ENCODE assay signal across 8 mouse cellular contexts in genomic region chr6:38433261-38434033, GRCm38 (mm10). TPM values are rescaled to one million over a fixed set of nuclear protein-coding genes. Genes with fewer than 3 reads are reported as not detected.
DNase-seq lines count a peak whose midpoint lies in the region; ATAC-seq and TF ChIP-seq lines count a peak whose summit lies in the region.

TSS of gene Ubn2 (plus strand) at chr6:38433950.

- H3K4me2 ChIP-seq in forebrain, embryonic 13.5 days, result peak within 1 kb of the TSS; percentile 79
- peak within 1 kb of the TSS; percentile 76 for H3K4me2 ChIP-seq in liver, postnatal 0 days (ENCODE audit: low read depth, low read length)
- peak within 1 kb of the TSS; percentile 65 for H3K4me2 ChIP-seq in neural tube, embryonic 14.5 days (ENCODE audit: low read depth, low read length)

- H3K27me3 ChIP-seq in ES-Bruce4 (ENCODE audit: control insufficient read depth, insufficient read depth, low read length, poor library complexity, severe bottlenecking), result no peaks in the 10 kb centered on the region
- no peaks in the 10 kb centered on the region for H3K27me3 ChIP-seq in forebrain, embryonic 13.5 days
- no peaks in the 10 kb centered on the region for H3K27me3 ChIP-seq in liver, postnatal 0 days (ENCODE audit: insufficient read depth, low read length)
- no peaks in the 10 kb centered on the region for H3K27me3 ChIP-seq in neural tube, embryonic 14.5 days (ENCODE audit: control insufficient read depth, insufficient read depth, low read length)

- H3K4me3 ChIP-seq in ES-Bruce4 (ENCODE audit: low read depth, low read length), result peak within 1 kb of the TSS; percentile 62
- H3K4me3 ChIP-seq in forebrain, embryonic 13.5 days, result peak within 1 kb of the TSS; percentile 99
- H3K4me3 ChIP-seq in liver, postnatal 0 days (ENCODE audit: low read depth, low read length), result peak within 1 kb of the TSS; percentile 98
- H3K4me3 ChIP-seq in neural tube, embryonic 14.5 days (ENCODE audit: low read depth, low read length), result peak within 1 kb of the TSS; percentile 95

- peak; percentile 96 for ATAC-seq in cerebellum, adult (ENCODE audit: insufficient number of reproducible peaks, low FRiP score, low TSS enrichment)
- ATAC-seq in forebrain, embryonic 13.5 days, result peak; percentile 99
- ATAC-seq in liver, postnatal 0 days, result peak; percentile 94
- ATAC-seq in neural tube, embryonic 14.5 days (ENCODE audit: low read depth), result peak; percentile 98

- no peaks in the 10 kb centered on the region for H3K36me3 ChIP-seq in ES-Bruce4 (ENCODE audit: control insufficient read depth, insufficient read depth, low read length, poor library complexity, severe bottlenecking)
- H3K36me3 ChIP-seq in forebrain, embryonic 13.5 days (ENCODE audit: poor library complexity, severe bottlenecking), result no peaks in the 10 kb centered on the region
- H3K36me3 ChIP-seq in liver, postnatal 0 days (replicated peaks; ENCODE audit: insufficient read depth, low read length), result no peaks in the 10 kb centered on the region
- no peaks in the 10 kb centered on the region for H3K36me3 ChIP-seq in neural tube, embryonic 14.5 days (ENCODE audit: control insufficient read depth, insufficient read depth, low read length)

- intact Hi-C loops in heart, postnatal 10 days (cut with DNase I), result loop anchor here (5.0 kb wide), 2 partner anchors 51 to 81 kb away; partner anchors contain the start of genes Ttc26 and Zc3hav1

- no peak for TF ChIP-seq EP300 in ES-Bruce4 (IDR thresholded peaks at IDR 0.05; ENCODE audit: insufficient read depth, low read depth, low read length)
- TF ChIP-seq EP300 in liver, postnatal 0 days (IDR thresholded peaks at IDR 0.05; ENCODE audit: low read depth), result no peak

- WGBS in forebrain, embryonic 13.5 days, result under 1% methylated on average over 64 of the region's 64 CpGs
- 0% methylated on average over 64 of the region's 64 CpGs for WGBS in large intestine, adult 2 months
- under 1% methylated on average over 64 of the region's 64 CpGs for WGBS in liver, postnatal 0 days (ENCODE audit: insufficient replicate concordance)
- WGBS in neural tube, embryonic 14.5 days, result under 1% methylated on average over 64 of the region's 64 CpGs

- TF ChIP-seq CTCF in ES-Bruce4 (IDR thresholded peaks at IDR 0.05; ENCODE audit: low read depth, low read length), result no peak
- no peak for TF ChIP-seq CTCF in liver, postnatal 0 days (IDR thresholded peaks at IDR 0.05; ENCODE audit: low read depth)

- no peaks in the 10 kb centered on the region for H3K4me1 ChIP-seq in ES-Bruce4 (ENCODE audit: control insufficient read depth, insufficient read depth, low read length)
- peaks cover 25% of the 10 kb centered on the region for H3K4me1 ChIP-seq in forebrain, embryonic 13.5 days
- peaks cover 13% of the 10 kb centered on the region for H3K4me1 ChIP-seq in liver, postnatal 0 days (ENCODE audit: insufficient read depth)
- H3K4me1 ChIP-seq in neural tube, embryonic 14.5 days (ENCODE audit: control insufficient read depth, insufficient read depth, low read length), result peaks cover 11% of the 10 kb centered on the region; the same call in 1 of the 2 replicates

- no peaks in the 10 kb centered on the region for H3K9me3 ChIP-seq in ES-Bruce4 (replicated peaks; ENCODE audit: control insufficient read depth, insufficient read depth, low read length, poor library complexity, severe bottlenecking)
- H3K9me3 ChIP-seq in forebrain, embryonic 13.5 days (replicated peaks), result no peaks in the 10 kb centered on the region
- no peaks in the 10 kb centered on the region for H3K9me3 ChIP-seq in liver, postnatal 0 days (ENCODE audit: low read length)
- H3K9me3 ChIP-seq in neural tube, embryonic 14.5 days (ENCODE audit: control insufficient read depth, low read length), result no peaks in the 10 kb centered on the region

- TF ChIP-seq POLR2A in ES-Bruce4 (IDR thresholded peaks at IDR 0.05; ENCODE audit: insufficient read depth, low read length), result peak; percentile 56

- peak; percentile 98 for DNase-seq in heart, postnatal 10 days
- DNase-seq in large intestine, adult 2 months (ENCODE audit: low read depth, low spot score), result peak; percentile 95
- peak; percentile 97 for DNase-seq in liver, postnatal 0 days
- DNase-seq in testis, postnatal 10 days (ENCODE audit: low spot score), result peak; percentile 97

- H3K9ac ChIP-seq in ES-Bruce4 (ENCODE audit: low read depth, poor library complexity, severe bottlenecking), result peak within 1 kb of the TSS; percentile 60
- H3K9ac ChIP-seq in forebrain, embryonic 13.5 days, result peak within 1 kb of the TSS; percentile 97
- peak within 1 kb of the TSS; percentile 89 for H3K9ac ChIP-seq in liver, postnatal 0 days (replicated peaks)
- peak within 1 kb of the TSS; percentile 88 for H3K9ac ChIP-seq in neural tube, embryonic 14.5 days (replicated peaks; ENCODE audit: low read depth, low read length)

- no peak within 1 kb of the TSS for H3K27ac ChIP-seq in ES-Bruce4 (ENCODE audit: insufficient read depth, low read length)
- H3K27ac ChIP-seq in forebrain, embryonic 13.5 days, result peak within 1 kb of the TSS; percentile 97
- peak within 1 kb of the TSS; percentile 99 for H3K27ac ChIP-seq in liver, postnatal 0 days (ENCODE audit: low read depth)
- peak within 1 kb of the TSS; percentile 98 for H3K27ac ChIP-seq in neural tube, embryonic 14.5 days (ENCODE audit: low read depth, low read length)

RNA-seq across cellular contexts. Expression of gene Ubn2, which starts in this region (rescaled TPM):
- polyA plus RNA-seq in ES-Bruce4 (2011; ENCODE audit: insufficient read depth, insufficient read length, low read depth, missing spikeins), result 37.4 and 39.4 TPM in 2 replicates
- polyA plus RNA-seq in forebrain, embryonic 13.5 days (2015; fragmentation: Nextera tagmentation; extraction: Ambion mirVana), result 22.2 and 22.4 TPM in 2 replicates
- 10 to 100 TPM; 27.7 to 28.3 TPM for total RNA-seq in heart, postnatal 10 days (2021)
- polyA plus RNA-seq in large intestine, adult 2 months (2012; rRNA removed), result 3.1 and 6.0 TPM in 2 replicates
- 3.0 TPM in 2 replicates for polyA plus RNA-seq in liver, postnatal 0 days (2015; fragmentation: Nextera tagmentation; extraction: Ambion mirVana)
- polyA plus RNA-seq in neural tube, embryonic 14.5 days (2014; fragmentation: Nextera tagmentation; extraction: Ambion mirVana), result 26.5 and 32.5 TPM in 2 replicates
